Mouse (Mus musculus) ES-E14 (cell line): ENCODE results near the gene Rsl24d1. TPM values are rescaled to one million over a fixed set of nuclear protein-coding genes. Genes with fewer than 3 reads are reported as not detected.
"Not testable (repeated sequence)": the region's sequence is repeated elsewhere in the genome, so short reads cannot be mapped to it uniquely, and the experiment has no call there.

Experiments
- DNase-seq: peaks from one replicate; pipeline ENCODE4 v3.0.0-alpha.2; 2013; ENCODE audit warnings: low read depth, low spot score
- H3K27ac ChIP-seq: 2 replicates; pipeline ENCODE4 v1.5.1; 2012; ENCODE audit warnings: low read depth, mild to moderate bottlenecking, low read length, moderate library complexity, mixed read lengths; ENCODE audit not compliant: poor library complexity, insufficient read depth, severe bottlenecking
- H3K36me3 ChIP-seq: 2 replicates; pipeline ENCODE4 v1.6.1; 2012; ENCODE audit warnings: mild to moderate bottlenecking, low read length, moderate library complexity, mixed read lengths; ENCODE audit not compliant: control insufficient read depth, poor library complexity, insufficient read depth, severe bottlenecking
- H3K4me1 ChIP-seq, 2 experiments: fragments of 150-350 bp in 1 of 2; sonication (generic) in 1 of 2; 2 replicates each; pipeline ENCODE4 v1.6.1; 2012; ENCODE audit warnings: low read length in 2 of 2, mild to moderate bottlenecking in 1 of 2, mixed read lengths in 1 of 2; ENCODE audit not compliant: control insufficient read depth in 2 of 2, insufficient read depth in 2 of 2, poor library complexity in 1 of 2
- H3K4me3 ChIP-seq, 2 experiments: fragments of 150-350 bp in 1 of 2; sonication (generic) in 1 of 2; 2 replicates each; pipeline ENCODE4 v1.5.1; 2012; ENCODE audit warnings: low read length in 2 of 2, low read depth in 1 of 2, mild to moderate bottlenecking in 1 of 2, mixed read lengths in 1 of 2; ENCODE audit not compliant: insufficient read depth in 1 of 2, poor library complexity in 1 of 2, severe bottlenecking in 1 of 2
- H3K9ac ChIP-seq: 2 replicates; pipeline ENCODE4 v1.6.1; 2012; ENCODE audit warnings: low read depth, mild to moderate bottlenecking, low read length, mixed read lengths; ENCODE audit not compliant: poor library complexity, insufficient read depth, severe bottlenecking
- H3K9me3 ChIP-seq: fragments of 150-350 bp; sonication (generic); 2 replicates; pipeline ENCODE4 v1.6.1; 2012; ENCODE audit warnings: low read depth, mild to moderate bottlenecking, low read length; ENCODE audit not compliant: control insufficient read depth, insufficient read depth
- CHD2 ChIP-seq: IDR thresholded peaks from 2 replicates; pipeline ENCODE4 v1.6.1; 2014; ENCODE audit warnings: mild to moderate bottlenecking, low read depth, low read length, inconsistent platforms
- HCFC1 ChIP-seq: IDR thresholded peaks from 2 replicates; pipeline ENCODE4 v1.6.1; 2012; ENCODE audit warnings: low read length, inconsistent platforms, borderline replicate concordance; ENCODE audit not compliant: insufficient read depth
- MAFK ChIP-seq: IDR thresholded peaks from 2 replicates; pipeline ENCODE4 v1.6.1; 2014; ENCODE audit warnings: mild to moderate bottlenecking, low read depth, low read length, inconsistent platforms; ENCODE audit not compliant: insufficient read depth
- ZC3H11A ChIP-seq: IDR thresholded peaks from 2 replicates; pipeline ENCODE4 v1.6.1; 2012; ENCODE audit warnings: low read depth, mild to moderate bottlenecking, inconsistent platforms, low read length, borderline replicate concordance
- ZNF384 ChIP-seq: IDR thresholded peaks from 2 replicates; pipeline ENCODE4 v1.6.1; 2012; ENCODE audit warnings: low read depth, low read length, inconsistent platforms
- in situ Hi-C, 2 experiments: fragments of 600-800 bp; cut with MboI; formaldehyde crosslinking; loops; one replicate each; pipeline ENCODE4 v1.15.1; 2025; ENCODE audit warnings: low sequenced_read_pairs in 2 of 2, inconsistent platforms in 1 of 2; ENCODE audit not compliant: unreplicated experiment in 2 of 2
- total RNA-seq: library from RNA; depleted of rRNA; stranded (reverse); fragments of 300-350 nt; gene quantifications from 2 replicates; pipeline ENCODE4 v1.2.3, GENCODE M21; 2012

Rsl24d1 gene
- total RNA-seq, 1 experiment, result 147 TPM

DNA sequence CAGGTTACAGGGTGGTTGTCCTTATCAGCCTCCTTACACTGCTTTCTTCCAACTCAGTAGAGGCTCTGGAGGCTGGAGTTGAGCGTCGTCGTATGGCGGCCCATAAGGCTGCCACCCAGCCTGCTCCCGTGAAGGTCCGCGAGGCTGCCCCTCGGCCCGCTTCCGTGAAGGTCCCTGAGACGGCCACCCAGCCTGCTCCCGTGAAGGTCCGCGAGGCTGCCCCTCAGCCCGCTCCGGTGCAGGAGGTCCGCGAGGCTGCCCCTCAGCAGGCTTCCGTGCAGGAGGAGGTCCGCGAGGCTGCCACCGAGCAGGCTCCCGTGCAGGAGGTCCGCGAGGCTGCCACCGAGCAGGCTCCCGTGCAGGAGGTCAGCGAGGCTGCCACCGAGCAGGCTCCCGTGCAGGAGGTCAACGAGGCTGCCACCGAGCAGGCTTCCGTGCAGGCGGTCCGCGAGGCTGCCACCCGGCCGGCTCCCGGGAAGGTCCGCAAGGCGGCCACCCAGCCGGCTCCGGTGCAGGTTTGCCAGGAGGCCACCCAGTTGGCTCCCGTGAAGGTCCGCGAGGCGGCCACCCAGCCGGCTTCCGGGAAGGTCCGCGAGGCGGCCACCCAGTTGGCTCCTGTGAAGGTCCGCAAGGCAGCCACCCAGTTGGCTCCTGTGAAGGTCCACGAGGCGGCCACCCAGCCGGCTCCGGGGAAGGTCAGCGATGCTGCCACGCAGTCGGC lies 9.9 kb upstream of the Rsl24d1 start:
- no peaks in the 10 kb centered on the region for H3K9me3 ChIP-seq
- H3K36me3 ChIP-seq, result no peaks in the 10 kb centered on the region
- H3K4me3 ChIP-seq, result peak overlapping the region; percentile 57 to 75
- H3K27ac ChIP-seq, result no peak overlapping the region
- no peak for DNase-seq
- no peak for TF ChIP-seq ZNF384
- TF ChIP-seq ZC3H11A, result no peak
- no peak for TF ChIP-seq HCFC1
- TF ChIP-seq CHD2, result no peak
- no peak for TF ChIP-seq MAFK
- peaks cover 13 to 19% of the 10 kb centered on the region in 2 experiments for H3K4me1 ChIP-seq
- in situ Hi-C loops, result no loop called here
- peak overlapping the region; percentile 72 for H3K9ac ChIP-seq

DNA sequence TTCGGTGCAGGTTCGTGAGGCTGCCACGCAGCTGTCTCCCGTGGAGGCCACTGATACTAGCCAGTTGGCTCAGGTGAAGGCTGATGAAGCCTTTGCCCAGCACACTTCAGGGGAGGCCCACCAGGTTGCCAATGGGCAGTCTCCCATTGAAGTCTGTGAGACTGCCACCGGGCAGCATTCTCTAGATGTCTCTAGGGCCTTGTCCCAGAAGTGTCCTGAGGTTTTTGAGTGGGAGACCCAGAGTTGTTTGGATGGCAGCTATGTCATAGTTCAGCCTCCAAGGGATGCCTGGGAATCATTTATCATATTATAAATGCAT lies 9.4 kb upstream of the Rsl24d1 start:
- H3K27ac ChIP-seq, result no peak overlapping the region

DNA sequence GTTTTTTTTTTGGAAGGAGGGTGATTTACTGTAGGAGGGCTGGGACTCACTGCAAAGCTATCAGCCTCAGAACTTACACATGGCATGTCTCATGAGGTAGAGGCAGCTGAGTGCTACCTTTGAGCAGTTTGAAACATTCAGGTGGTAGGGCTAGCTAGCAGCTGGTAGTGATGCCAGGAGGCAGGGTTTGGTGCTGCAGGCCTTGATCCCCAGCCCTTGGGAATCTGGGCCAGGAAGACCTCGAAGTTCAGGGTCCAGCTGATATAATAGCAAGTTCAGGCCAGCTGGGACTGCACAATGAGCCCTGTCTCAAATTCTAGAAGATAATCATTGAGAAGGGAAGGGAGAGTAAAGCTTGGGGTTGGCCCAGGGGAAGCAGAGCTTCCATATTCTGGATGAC lies 8.1 kb upstream of the Rsl24d1 start:
- H3K9me3 ChIP-seq, result no peaks in the 10 kb centered on the region
- in situ Hi-C loops, result no loop called here
- TF ChIP-seq ZC3H11A (no peak), HCFC1 (no peak), CHD2 (no peak), ZNF384 (no peak), MAFK (no peak)
- H3K9ac ChIP-seq, result no peak overlapping the region
- no peak overlapping the region for H3K27ac ChIP-seq
- H3K4me1 ChIP-seq, result peaks cover 12 to 13% of the 10 kb centered on the region in 2 experiments
- no peaks in the 10 kb centered on the region for H3K36me3 ChIP-seq
- no peak for DNase-seq
- no peak overlapping the region for H3K4me3 ChIP-seq

More for the DNA sequence above, 9.4 kb upstream of the Rsl24d1 start:
- Histone ChIP-seq H3K4me1 (peaks cover 13 to 19% of the 10 kb centered on the region in 2 experiments), H3K36me3 (no peaks in the 10 kb centered on the region), H3K4me3 (peak overlapping the region; percentile 57 to 75; a peak in 3 of 4 replicates), H3K9ac (peak overlapping the region; percentile 72), H3K9me3 (no peaks in the 10 kb centered on the region)
- TF ChIP-seq ZC3H11A (no peak), HCFC1 (no peak), CHD2 (no peak), MAFK (no peak), ZNF384 (no peak)
- no peak for DNase-seq
- in situ Hi-C loops, result no loop called here

DNA sequence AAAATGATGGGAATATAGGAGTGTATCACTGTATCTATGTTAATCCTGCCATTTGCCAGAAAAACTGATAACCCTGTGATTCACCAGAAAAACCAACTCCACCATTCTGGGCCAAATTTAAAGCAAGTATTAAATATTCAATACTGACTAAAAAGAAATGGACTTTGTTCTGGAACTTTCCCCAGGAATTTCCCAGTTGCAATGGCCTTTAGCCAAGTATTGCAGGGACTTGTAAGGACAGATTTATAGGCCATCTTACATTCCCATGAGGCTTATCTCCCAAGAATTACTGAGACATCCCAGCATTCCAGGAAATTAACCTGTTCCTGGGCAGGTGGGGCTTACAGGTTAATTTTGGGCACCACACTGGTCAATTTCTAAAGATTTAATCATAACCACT lies 7.5 kb upstream of the Rsl24d1 start:
- Histone ChIP-seq H3K9me3 (no peaks in the 10 kb centered on the region), H3K9ac (no peak overlapping the region), H3K4me3 (no peak overlapping the region), H3K36me3 (no peaks in the 10 kb centered on the region), H3K4me1 (peaks cover 12 to 13% of the 10 kb centered on the region in 2 experiments), H3K27ac (no peak overlapping the region)
- no peak for DNase-seq
- TF ChIP-seq CHD2 (no peak), HCFC1 (no peak), ZNF384 (no peak), ZC3H11A (no peak), MAFK (no peak)
- in situ Hi-C loops, result no loop called here

DNA sequence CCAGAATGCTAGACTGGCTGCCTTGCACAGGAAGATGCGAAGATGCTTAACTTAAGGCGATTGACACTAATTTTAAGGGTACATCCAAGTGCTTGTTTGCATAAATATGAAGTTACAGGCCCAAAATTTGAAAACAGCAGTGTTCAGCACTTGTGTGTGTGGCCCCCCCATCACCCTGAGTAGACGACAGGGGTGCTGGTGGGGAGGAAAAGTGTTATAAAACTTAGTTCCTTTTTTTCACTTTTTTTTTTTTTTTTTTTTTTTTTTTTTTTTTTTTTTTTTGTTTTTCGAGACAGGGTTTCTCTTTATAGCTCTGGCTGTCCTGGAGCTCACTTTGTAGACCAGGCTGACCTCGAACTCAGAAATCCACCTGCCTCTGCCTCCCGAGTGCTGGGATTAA lies 3.5 kb downstream of the Rsl24d1 start:
- H3K4me1 ChIP-seq, in situ Hi-C loops, H3K9me3 ChIP-seq, DNase-seq, H3K4me3 ChIP-seq, H3K27ac ChIP-seq, H3K9ac ChIP-seq: not testable (repeated sequence)
- peaks cover 30% of the 10 kb centered on the region for H3K36me3 ChIP-seq
- TF ChIP-seq ZNF384, result peak; percentile 71; the same call in 1 of the 2 replicates
